Mouse (Mus musculus): Measurements from ENCODE around the gene Gsg1l. TPM values are rescaled to one million over a fixed set of nuclear protein-coding genes. Genes with fewer than 3 reads are reported as not detected.

Gsg1l gene
- total RNA-seq, 1 experiment from 2014 or later, result not detected

DNA sequence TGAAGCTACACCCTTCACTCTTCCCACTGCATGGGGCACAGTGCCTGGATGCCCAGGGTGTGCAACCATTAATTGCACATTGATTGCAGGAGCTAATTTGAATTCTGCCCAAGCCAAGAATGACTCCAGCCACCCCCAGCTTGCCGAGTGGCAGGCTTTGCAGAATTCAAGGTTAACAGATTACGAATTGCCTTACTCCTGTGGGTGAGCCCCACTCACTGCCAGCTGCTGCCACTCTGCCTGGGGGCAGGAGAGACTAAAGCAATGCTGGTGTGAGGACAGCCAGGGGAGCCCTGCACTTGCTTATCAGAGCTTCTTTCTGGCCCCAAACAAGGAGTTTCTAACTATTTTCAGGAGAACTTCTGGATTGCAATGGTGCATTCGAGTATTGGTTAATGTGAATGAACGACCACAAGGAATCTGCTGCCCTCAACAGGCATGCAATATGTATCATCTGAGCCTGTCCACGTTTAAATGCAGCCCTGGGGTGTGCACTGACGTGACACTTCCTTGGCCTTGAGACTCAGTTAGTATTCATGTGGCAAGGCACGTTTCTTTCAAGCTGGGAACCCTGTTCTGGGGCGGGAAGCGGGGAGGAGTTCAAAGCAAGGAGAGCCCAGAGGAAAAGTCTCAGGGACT is 1.2 kb upstream of the Gsg1l start:
- ATAC-seq (replicated peaks; ENCODE audit: low read depth, poor library complexity, severe bottlenecking), result no peak

DNA sequence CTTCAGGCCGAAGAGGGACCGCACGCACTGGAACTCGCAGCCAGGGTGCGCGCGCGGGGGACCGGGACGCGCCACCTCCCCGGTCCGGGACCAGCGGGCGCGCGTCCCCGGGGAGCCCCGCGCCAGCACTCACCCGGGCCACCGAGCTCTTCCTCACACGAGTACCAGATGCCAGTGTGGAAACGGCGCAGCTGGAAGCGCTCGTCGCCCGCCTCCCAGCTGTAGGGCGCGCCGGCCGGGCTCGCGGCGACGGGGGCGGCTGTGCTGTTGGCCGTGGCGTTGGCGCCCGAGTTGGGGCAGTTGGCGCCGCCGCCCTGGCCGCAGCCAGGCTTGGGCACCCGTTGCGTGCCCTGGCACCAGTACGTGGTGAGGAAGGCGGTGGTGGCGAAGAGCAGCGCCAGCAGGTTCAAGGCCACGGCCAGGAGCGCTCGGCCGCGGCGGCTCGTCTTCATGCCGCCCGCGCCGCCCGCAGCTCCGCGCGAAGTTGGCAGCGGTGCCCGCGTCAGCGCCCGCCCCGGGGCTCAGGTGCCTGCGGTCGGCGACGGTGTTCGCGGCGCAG is 405 bp downstream of the Gsg1l start:
- ATAC-seq (replicated peaks; ENCODE audit: low read depth, poor library complexity, severe bottlenecking), result no peak

GRCm38 (mm10) chr7:126080949-126081654 is 1.1 kb downstream of the Gsg1l start:
- no peak for ATAC-seq (replicated peaks; ENCODE audit: low read depth, poor library complexity, severe bottlenecking)

GRCm38 (mm10) chr7:126076935-126077334 is 5.3 kb downstream of the Gsg1l start:
- no peak for ATAC-seq (replicated peaks; ENCODE audit: low read depth, poor library complexity, severe bottlenecking)

- ATAC-seq (replicated peaks; ENCODE audit: low read depth, poor library complexity, severe bottlenecking), result no peak
Observed at GRCm38 (mm10) chr7:126075058-126075457, 7.2 kb downstream of the Gsg1l start.

DNA sequence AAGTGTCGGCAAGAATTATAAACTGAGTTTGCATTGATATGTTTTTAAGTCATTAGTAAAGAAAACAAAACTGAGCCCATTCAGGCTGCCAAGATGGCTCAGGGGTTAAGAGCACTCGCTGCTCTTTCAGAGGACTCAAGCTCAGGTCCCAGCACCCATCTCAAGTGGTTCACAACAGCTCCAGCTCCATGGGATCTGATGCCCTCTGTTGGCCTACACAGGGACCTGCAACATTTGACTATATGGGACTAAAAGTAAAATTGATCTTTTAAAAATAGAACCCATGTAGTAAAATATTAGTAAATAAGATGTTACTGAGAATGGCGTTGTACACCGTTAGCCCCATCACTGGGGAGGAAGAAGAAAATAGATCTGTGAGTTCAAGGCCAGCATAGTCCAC is 11.9 kb downstream of the Gsg1l start:
- no peak for ATAC-seq (replicated peaks; ENCODE audit: low read depth, poor library complexity, severe bottlenecking)

DNA sequence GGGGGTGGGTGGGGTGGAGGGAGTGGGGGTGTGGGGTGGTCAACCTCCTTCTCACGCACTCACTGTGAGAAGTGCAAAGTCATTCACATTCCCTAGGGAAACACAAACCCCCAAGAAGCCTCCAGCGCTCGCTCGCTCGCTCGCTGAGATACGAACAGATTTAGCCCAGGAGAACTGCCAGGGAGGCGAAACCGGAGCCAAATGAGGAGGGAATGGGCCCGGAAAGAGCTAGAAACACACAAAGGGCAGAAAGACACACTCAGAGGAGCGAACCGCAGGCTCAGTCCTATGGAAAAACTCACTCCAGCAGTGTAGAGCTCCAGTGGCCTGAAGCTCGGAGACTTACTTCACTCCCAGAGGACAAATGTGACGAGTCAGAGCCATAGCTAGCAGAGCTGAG is 15.4 kb downstream of the Gsg1l start:
- no peak for ATAC-seq (replicated peaks; ENCODE audit: low read depth, poor library complexity, severe bottlenecking)

DNA sequence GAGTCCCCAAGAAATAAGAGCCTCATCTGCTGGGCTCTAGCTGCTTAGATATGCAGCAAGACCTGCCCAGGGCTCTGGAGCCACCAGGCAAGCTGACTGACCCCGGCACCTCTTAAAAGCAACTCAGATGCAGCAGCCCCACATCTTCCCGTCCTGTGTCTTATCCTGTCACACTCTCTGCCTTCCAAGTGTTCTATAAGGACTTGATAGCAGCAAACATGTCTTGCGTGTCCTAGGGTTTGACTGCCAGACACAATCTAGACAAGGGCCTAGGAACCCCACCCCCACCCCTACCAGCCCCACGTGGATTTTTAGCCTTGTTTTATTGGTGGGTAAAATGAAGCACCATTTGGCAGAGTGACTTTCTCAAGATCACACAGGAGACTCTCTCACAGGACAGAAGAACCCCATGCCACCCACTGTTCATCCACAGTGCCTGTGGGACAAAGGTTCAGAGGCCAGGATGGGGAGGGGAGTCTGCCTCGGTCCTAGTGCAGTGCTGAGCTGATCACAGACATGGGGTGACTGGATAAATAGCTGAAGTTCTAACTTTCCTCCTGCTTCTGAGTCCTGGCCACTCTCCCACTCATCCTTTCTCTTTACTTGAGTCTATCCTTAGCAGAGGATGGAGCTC is 16.9 kb downstream of the Gsg1l start:
- ATAC-seq (replicated peaks; ENCODE audit: low read depth, poor library complexity, severe bottlenecking), result no peak

DNA sequence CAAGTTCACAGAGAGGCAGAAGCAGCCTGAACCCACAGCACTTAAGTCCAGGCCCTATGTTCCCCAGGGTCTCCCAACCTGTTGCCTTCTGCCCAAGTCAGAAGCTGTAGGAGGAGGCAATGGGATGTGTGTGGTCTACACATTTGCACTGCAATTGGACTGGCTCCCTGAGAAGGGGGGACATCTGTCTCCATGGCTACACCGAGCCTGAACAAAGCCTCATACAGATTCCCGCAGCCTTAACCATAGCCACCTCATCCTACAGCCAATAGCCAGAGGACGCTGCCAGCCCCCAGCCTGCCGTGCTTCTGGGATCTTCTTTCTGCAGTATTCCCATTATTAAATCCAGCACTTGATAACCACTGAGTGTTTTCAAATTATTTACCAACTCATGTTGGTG is 20.0 kb downstream of the Gsg1l start:
- no peak for ATAC-seq (replicated peaks; ENCODE audit: low read depth, poor library complexity, severe bottlenecking)

- no peak for ATAC-seq (replicated peaks; ENCODE audit: low read depth, poor library complexity, severe bottlenecking)
Observed at GRCm38 (mm10) chr7:126058918-126059317, 23.3 kb downstream of the Gsg1l start.

DNA sequence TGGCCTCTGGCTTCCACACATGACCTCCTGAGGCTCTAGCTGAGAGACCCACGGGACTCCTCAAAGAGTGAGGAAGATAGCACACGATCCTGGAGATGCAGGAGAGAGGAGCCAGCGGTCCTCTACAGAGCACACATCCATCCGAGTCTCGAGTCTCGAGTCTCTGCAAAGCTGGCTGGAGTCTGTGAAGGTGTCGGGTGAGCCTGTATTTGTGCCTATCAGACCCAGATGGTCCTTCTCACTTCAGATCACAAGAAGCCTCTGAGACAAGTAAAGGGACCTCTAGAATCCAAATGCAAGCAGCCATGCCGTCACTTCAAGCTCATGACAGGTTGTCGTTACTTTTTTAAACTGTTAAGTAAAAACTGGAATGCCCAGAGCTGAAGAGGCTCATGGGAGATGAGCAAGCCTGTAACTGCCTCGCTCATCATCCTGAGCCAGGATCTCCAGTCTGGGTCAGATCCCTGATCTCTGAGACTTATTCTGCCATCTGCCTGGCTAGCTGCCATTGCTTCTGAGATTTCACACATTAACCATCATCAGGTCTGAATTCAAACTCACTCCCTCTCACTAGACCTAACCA is 24.8 kb downstream of the Gsg1l start:
- ATAC-seq (replicated peaks; ENCODE audit: low read depth, poor library complexity, severe bottlenecking), result no peak

DNA sequence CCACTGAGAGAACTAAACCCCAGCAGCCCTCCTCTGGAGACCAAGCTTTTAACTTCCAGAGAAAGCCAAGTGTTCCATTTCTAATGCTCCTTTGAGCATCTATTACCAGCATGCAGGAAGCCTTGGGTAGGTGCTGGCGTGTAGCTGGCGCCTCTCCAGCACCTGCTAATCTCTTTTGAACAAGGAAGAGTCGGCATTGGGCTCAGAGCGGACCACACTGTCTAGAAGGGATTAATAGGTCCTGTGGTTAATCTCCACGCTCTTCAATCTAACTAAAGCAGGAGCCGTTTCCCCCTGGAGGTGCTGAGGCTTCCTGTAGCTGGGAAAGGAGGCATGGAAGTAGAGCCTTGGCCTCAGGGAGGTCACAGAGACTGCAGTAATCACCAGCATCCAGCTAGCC is 27.6 kb downstream of the Gsg1l start:
- ATAC-seq (replicated peaks; ENCODE audit: low read depth, poor library complexity, severe bottlenecking), result no peak

GRCm38 (mm10) chr7:126053618-126054017 is 28.6 kb downstream of the Gsg1l start:
- ATAC-seq (replicated peaks; ENCODE audit: low read depth, poor library complexity, severe bottlenecking), result no peak

DNA sequence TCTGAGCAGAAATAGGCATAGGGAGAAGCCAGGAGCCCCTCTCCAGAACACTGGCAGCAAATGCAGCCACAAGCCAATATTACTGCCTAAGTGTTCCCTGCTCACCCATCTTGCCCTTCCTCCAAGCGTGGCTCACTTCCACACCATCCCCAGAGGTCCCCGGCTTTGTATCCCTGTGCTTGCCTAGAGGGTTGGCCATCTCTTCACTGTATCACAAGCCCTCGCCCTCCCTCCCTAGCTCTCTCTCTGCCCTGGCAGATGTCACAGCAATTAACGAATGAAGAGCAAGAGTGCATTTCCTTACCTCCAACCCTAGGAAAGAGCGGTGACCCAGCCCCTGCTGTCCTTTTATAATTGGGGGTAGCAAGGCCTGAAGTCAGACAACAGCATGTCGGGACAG is 30.3 kb downstream of the Gsg1l start:
- ATAC-seq (replicated peaks; ENCODE audit: low read depth, poor library complexity, severe bottlenecking), result no peak

- ATAC-seq (replicated peaks; ENCODE audit: low read depth, poor library complexity, severe bottlenecking), result 0 out of 2 replicates have a peak, but pooled peaks have one; percentile 21
Observed at GRCm38 (mm10) chr7:126045077-126045476, 37.1 kb downstream of the Gsg1l start.

DNA sequence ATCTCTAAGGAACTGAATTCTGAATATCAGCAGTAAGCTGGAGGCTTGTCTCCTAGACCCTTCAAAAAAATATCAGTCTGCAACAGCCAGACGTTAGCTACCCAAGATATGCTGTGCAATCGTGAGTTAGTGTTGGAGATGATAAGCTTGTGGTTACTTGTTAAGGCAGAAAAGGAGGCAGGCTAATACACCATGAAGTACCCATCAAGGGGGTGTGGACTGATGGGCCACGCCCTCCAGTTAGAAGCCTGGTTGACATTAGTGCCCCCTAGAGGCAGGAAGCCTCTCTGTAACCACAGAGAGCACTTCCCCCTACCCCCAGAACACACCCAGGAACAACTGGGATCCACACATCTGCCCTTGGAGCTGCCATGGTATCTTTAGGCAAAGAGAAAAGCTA is 39.9 kb downstream of the Gsg1l start:
- ATAC-seq (replicated peaks; ENCODE audit: low read depth, poor library complexity, severe bottlenecking), result peak; percentile 84

DNA sequence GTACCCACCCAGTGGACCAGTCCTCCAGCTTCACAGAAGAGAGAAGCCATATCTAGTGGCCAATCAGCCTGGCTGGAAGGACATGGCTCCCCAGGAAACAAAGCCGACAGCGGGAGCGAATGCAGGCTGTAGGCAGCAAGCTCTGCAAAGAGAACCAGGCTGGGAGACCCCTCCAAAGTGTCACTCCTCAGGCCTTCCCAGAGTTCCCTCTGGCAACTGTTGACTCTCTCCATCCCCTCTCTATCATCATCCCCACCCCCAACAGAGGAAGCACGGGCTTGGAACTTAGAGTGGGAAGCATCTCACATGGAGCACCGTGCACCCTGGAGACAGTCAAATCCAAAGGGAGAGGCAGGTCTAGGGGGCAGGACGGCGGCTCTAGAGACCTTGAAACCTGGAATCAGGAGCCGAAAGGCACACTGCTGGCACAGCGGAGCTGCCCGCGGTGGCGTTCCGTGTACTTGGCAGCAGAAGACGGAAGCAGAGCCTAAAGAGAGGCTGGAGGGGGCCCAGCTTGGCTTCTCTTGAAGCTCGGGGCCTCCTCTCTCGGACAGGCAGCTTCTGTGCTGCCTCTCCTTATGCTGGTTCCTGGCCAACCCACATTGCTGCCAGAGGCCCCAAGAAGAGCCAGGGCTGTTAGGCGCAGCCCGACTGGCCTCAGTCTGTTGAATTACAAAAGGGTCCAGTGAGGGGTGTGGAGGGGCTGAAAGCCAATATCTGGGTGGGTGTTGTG is 41.3 kb downstream of the Gsg1l start:
- no peak for ATAC-seq (replicated peaks; ENCODE audit: low read depth, poor library complexity, severe bottlenecking)

GRCm38 (mm10) chr7:126039847-126040246 is 42.4 kb downstream of the Gsg1l start:
- no peak for ATAC-seq (replicated peaks; ENCODE audit: low read depth, poor library complexity, severe bottlenecking)

DNA sequence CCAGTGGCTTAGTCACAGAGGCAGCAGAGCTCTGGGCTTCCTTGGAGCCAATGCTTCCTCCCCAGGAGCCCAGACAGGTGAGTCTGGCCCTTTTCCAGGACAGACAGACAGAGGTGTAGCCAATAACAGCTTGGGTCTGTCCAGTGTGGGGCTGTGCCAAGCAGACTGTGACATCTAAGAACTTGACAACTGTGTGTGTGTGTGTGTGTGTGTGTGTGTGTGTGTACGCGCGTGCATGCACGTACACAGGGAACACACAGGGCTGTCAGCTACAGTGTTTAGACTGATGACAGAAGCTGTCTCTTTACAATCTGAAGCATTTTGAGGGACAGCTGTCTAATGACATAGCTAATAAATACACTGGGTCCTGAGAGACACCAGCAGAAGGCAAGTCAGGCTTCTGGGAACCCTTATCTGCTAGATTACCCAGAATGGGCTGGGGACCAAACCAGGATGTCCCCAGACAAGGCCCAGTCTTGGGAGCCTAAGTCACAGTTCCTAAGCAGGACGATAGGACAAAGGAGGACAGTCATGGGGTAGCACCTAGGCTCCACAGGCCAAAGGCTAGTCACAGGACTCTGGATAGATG is 42.9 kb downstream of the Gsg1l start:
- ATAC-seq (replicated peaks; ENCODE audit: low read depth, poor library complexity, severe bottlenecking), result no peak

Measured in common myeloid progenitor, adult 5-6 weeks (primary cell).